Mouse (Mus musculus) intestine, postnatal 0 days (tissue): ENCODE data around the gene Wdr91. TPM values are rescaled to one million over a fixed set of nuclear protein-coding genes. Genes with fewer than 3 reads are reported as not detected.

ENCODE experiments used
- ATAC-seq: fragments of 200-750 bp; cut with Nextera tagmentation; 2 replicates; pipeline ENCODE4 v1.8.0; 2017; ENCODE audit warnings: mild to moderate bottlenecking, moderate TSS enrichment, moderate library complexity
- H3K27ac ChIP-seq: fragments of 300-500 bp; sonication (generic); 2 replicates; pipeline ENCODE4 v1.5.1; 2014; ENCODE audit warnings: mild to moderate bottlenecking, low read depth, low read length, moderate library complexity
- H3K27me3 ChIP-seq: fragments of 300-500 bp; sonication (generic); replicated peaks from 2 replicates; pipeline ENCODE4 v1.6.1; 2014; ENCODE audit warnings: low read length, mixed read lengths; ENCODE audit not compliant: control insufficient read depth, insufficient read depth
- H3K36me3 ChIP-seq: fragments of 300-500 bp; sonication (generic); 2 replicates; pipeline ENCODE4 v1.6.1; 2014; ENCODE audit warnings: mild to moderate bottlenecking, moderate library complexity; ENCODE audit not compliant: control insufficient read depth, insufficient read depth
- H3K4me1 ChIP-seq: fragments of 300-500 bp; sonication (generic); replicated peaks from 2 replicates; pipeline ENCODE4 v1.6.1; 2014; ENCODE audit warnings: antibody characterized with exemption, low read length, mixed read lengths; ENCODE audit not compliant: control insufficient read depth, insufficient read depth
- H3K4me2 ChIP-seq: fragments of 300-500 bp; sonication (generic); replicated peaks from 2 replicates; pipeline ENCODE4 v1.6.1; 2014; ENCODE audit warnings: low read depth, mild to moderate bottlenecking, moderate library complexity
- H3K4me3 ChIP-seq: fragments of 300-500 bp; sonication (generic); 2 replicates; pipeline ENCODE4 v1.5.1; 2014; ENCODE audit warnings: low read depth, low read length
- H3K9ac ChIP-seq: fragments of 300-500 bp; sonication (generic); 2 replicates; pipeline ENCODE4 v1.6.1; 2014; ENCODE audit warnings: mild to moderate bottlenecking, low read depth, low read length
- H3K9me3 ChIP-seq: fragments of 300-500 bp; sonication (generic); 2 replicates; pipeline ENCODE4 v1.6.1; 2016; ENCODE audit warnings: mixed run types; ENCODE audit not compliant: control insufficient read depth
- CTCF ChIP-seq: sonication (generic); IDR thresholded peaks from 2 replicates; pipeline ENCODE4 v1.5.1; 2016; ENCODE audit warnings: low read depth, mild to moderate bottlenecking, control low read depth, antibody characterized with exemption, moderate library complexity
- WGBS: fragments of 180-500 bp; shearing (Covaris S2); extraction: QIAGEN DNeasy Blood & Tissue Kit; methylation state at CpG from one replicate; pipeline ENCODE4 v1.1.7; 2014; 5-methylcytosine and 5-hydroxymethylcytosine counted together
- polyA plus RNA-seq: library from polyadenylated mRNA; unstranded; fragments of >200 nt; fragmentation: Nextera tagmentation; extraction: Ambion mirVana; gene quantifications from 2 replicates; pipeline ENCODE4 v1.2.1, GENCODE M21; 2015

Gene Wdr91
- polyA plus RNA-seq, 1 experiment from 2014 or later, result 5.7 TPM

DNA sequence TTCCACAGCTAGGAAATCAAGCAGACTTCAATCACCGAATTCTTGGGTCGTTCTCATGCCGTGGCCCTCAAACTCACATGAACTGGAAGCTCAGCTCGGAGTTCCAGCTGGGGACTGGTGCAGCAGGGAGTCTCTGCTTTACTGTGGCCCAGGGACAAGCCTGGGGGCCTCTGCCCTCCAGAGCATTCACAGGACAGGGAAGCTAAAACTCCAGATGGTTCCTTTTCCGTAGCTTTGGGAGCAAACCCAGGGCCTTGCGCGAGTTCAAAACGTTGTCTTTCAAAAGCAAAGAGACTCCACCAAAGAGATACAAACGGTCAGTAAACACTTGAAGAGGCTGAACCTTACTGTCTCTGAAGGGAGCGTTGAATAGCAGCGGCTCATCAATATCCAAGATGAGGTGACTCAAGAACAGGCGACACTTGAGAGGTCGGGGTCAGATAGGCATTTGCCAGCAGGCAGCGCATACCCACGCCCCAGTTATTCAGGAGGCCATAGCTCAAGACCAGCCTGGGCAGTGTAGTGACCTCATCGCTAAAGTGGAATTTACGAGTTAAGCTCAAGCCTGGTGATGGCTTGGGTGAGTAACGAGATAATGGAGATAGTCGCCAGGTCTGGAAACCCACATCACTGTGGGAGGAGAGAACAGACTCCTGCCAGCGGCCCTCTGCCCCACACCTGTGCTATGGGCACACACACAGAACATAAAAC, 42.0 kb downstream of the Wdr91 start:
- no peaks in the 10 kb centered on the region for H3K27me3 ChIP-seq
- H3K4me2 ChIP-seq, result no peak overlapping the region
- no peak overlapping the region for H3K4me3 ChIP-seq
- 70% methylated on average over 20 of the region's 20 CpGs for WGBS
- H3K9ac ChIP-seq, result no peak overlapping the region
- peaks cover 10% of the 10 kb centered on the region; the same call in 1 of the 2 replicates for H3K36me3 ChIP-seq
- H3K27ac ChIP-seq, result peak overlapping the region; percentile 50; the same call in 1 of the 2 replicates
- no peaks in the 10 kb centered on the region; the same call in 1 of the 2 replicates for H3K4me1 ChIP-seq
- no peaks in the 10 kb centered on the region for H3K9me3 ChIP-seq
- ATAC-seq, result peak; percentile 37
- no peak for TF ChIP-seq CTCF

- 67% methylated on average over 10 of the region's 10 CpGs for WGBS
- Histone ChIP-seq H3K27ac (0 out of 2 replicates have a peak overlapping the region, but pooled peaks have one; percentile 50), H3K9me3 (no peaks in the 10 kb centered on the region), H3K4me3 (no peak overlapping the region), H3K27me3 (no peaks in the 10 kb centered on the region), H3K9ac (no peak overlapping the region), H3K4me1 (no peaks in the 10 kb centered on the region; the same call in 1 of the 2 replicates), H3K36me3 (peaks cover 8% of the 10 kb centered on the region; the same call in 1 of the 2 replicates), H3K4me2 (no peak overlapping the region)
- no peak for ATAC-seq
- no peak for TF ChIP-seq CTCF
These were observed 42.7 kb downstream of the Wdr91 start for GRCm38 (mm10) chr6:34867995-34868350.

DNA sequence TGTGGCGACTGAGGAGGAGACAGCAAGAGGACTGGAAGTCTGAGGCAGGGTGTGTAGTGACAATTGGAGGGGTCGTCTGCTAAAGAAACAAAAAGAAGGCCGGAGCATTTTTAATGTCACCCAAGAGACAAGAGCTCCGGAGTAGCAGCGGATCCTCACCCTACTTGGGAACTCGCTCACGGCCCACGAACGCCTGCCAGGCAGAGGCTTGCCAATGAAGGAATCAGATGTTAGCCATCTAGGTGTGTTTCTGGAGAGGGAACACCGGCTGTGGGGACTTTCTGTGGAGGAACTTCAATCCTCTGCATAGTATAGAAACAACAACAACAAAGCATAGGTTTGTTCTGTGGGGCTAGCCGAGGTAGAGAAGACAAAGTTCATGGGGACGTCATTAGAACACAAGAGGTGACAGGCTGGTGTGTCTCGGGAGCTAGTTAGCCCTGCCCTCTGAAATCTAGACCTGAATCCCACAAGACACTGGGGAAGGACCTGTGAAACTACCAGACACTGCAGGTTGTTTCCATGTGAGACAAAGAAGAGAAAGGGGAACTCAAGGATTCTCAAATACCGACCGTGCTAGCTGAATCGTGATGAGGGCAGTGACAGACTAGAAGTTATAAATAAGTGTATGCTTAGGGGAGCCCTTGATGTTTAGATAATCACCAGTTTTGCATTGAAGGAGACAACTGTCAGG, 43.2 kb downstream of the Wdr91 start:
- no peak overlapping the region for H3K4me3 ChIP-seq
- no peak for TF ChIP-seq CTCF
- no peaks in the 10 kb centered on the region for H3K27me3 ChIP-seq
- H3K27ac ChIP-seq, result no peak overlapping the region; the same call in 1 of the 2 replicates
- H3K4me1 ChIP-seq, result no peaks in the 10 kb centered on the region; the same call in 1 of the 2 replicates
- no peak overlapping the region for H3K4me2 ChIP-seq
- H3K9me3 ChIP-seq, result no peaks in the 10 kb centered on the region
- H3K36me3 ChIP-seq, result 0 out of 2 replicates have a peak, but pooled peaks cover 4% of the 10 kb centered on the region
- ATAC-seq, result no peak
- WGBS, result 68% methylated on average over 16 of the region's 16 CpGs
- H3K9ac ChIP-seq, result no peak overlapping the region

DNA sequence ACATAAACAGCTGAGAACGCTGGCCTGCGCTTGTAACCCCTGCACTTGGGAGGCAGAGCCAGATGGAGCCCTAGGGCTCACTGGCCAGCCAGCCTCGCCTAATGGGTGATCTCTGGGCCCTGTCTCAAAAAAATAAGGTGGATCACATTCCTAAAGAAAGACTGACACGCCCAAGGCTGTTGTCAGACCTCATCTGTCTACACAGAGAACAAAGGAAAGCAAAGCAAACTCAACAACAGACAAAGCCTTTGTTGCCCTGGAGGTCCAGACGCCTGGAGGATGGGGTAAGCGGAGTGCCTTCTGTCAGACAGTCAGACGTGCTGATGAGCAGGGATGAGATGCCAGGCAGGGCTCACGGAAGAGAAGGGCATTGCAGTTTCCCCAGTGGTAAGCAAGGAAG, 43.9 kb downstream of the Wdr91 start:
- H3K36me3 ChIP-seq, result no peaks in the 10 kb centered on the region
- ATAC-seq, result no peak
- no peaks in the 10 kb centered on the region; the same call in 1 of the 2 replicates for H3K4me1 ChIP-seq
- H3K9ac ChIP-seq, result no peak overlapping the region
- H3K9me3 ChIP-seq, result no peaks in the 10 kb centered on the region
- no peak overlapping the region for H3K4me3 ChIP-seq
- H3K27ac ChIP-seq, result no peak overlapping the region
- no peak overlapping the region for H3K4me2 ChIP-seq
- 80% methylated on average over 8 of the region's 8 CpGs for WGBS
- no peak for TF ChIP-seq CTCF
- no peaks in the 10 kb centered on the region for H3K27me3 ChIP-seq

DNA sequence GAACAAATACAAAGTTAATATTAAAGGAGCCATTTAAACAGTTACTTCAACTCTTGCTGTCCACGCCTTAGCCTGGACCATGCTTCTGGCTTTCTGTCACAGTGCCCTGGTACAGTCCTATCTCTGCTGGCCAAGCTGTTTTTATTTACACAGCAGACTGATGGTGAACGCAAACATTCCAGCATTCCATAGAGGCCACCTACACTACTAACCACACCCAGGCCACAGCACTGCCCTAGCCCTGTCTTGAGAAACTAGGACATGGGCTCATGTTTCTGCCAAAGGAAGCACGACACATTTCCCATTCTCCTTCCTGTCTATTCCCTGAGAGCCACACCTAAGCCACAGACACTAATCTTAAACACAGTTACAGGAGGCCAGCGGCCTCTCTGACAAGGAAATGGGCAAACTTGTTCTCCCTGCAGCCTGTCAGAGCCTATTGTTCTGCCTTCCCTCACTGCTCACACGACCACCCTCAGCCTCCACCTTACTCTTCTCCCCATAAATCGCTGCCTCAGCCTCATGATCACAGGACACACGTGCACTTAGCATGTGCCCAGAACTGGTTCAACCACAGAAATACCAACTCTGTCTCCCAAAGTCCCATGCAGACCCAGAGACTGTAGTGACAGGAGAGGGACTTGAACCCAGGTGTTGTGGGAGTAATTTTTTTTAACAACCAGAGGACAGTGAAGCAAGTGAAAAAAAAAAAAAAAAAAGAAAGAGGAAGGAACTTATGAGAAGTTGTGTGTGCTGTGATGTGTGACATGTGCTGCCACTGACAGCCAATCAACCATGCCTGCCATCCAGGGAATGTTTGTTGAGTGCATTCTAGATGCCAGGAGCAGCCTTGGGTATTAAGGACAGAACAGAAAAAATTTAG, 44.7 kb downstream of the Wdr91 start:
- no peak for TF ChIP-seq CTCF
- H3K4me2 ChIP-seq, result no peak overlapping the region
- H3K9ac ChIP-seq, result 0 out of 2 replicates have a peak overlapping the region, but pooled peaks have one; percentile 8
- ATAC-seq, result peak; percentile 64
- H3K27ac ChIP-seq, result peak overlapping the region; percentile 73
- H3K36me3 ChIP-seq, result no peaks in the 10 kb centered on the region
- 32% methylated on average over 7 of the region's 7 CpGs for WGBS
- H3K9me3 ChIP-seq, result no peaks in the 10 kb centered on the region
- no peak overlapping the region for H3K4me3 ChIP-seq
- H3K27me3 ChIP-seq, result no peaks in the 10 kb centered on the region
- H3K4me1 ChIP-seq, result no peaks in the 10 kb centered on the region; the same call in 1 of the 2 replicates
